Mouse (Mus musculus) heart, postnatal 0 days (tissue): ENCODE measurements around the gene Zbtb25.

ENCODE experiments used
- CTCF ChIP-seq: IDR thresholded peaks from 2 replicates; pipeline ENCODE4 v1.5.1; 2016; ENCODE audit warnings: antibody characterized with exemption, control low read depth, low read depth
- EP300 ChIP-seq: IDR thresholded peaks from 2 replicates; pipeline ENCODE4 v1.6.1; 2016; ENCODE audit warnings: antibody characterized with exemption, low read depth

- no peak for TF ChIP-seq EP300
- no peak for TF ChIP-seq CTCF
These were observed 35.7 kb downstream of the Zbtb25 start for GRCm38 (mm10) chr12:76333688-76334087.
